Mouse (Mus musculus) heart, postnatal 10 days (tissue): ENCODE results near the gene Tbc1d2b. TPM values are rescaled to one million over a fixed set of nuclear protein-coding genes. Genes with fewer than 3 reads are reported as not detected.

Source experiments
- DNase-seq, 2 experiments: peaks; one replicate each; pipeline ENCODE4 v3.0.0; 2021
- intact Hi-C: fragments of 180-260 bp; cut with DNase I; formaldehyde crosslinking; loops from one replicate; pipeline ENCODE4 v1.15.1; 2025
- total RNA-seq, 2 experiments: library from RNA; stranded (reverse); gene quantifications; 2 replicates each; pipeline ENCODE4 v1.2.3; 2021

The Tbc1d2b gene
- total RNA-seq, 2 experiments from 2014 or later = 16.8 to 21.6 TPM

- DNase-seq = peak; percentile 37 to 44
- intact Hi-C loops = no loop called here
Measured at GRCm38 (mm10) chr9:90213127-90213526, 57.5 kb downstream of the Tbc1d2b start.

- intact Hi-C loops = loop anchor here (10.0 kb wide), 1 partner anchor 476 kb away; no protein-coding TSS in a partner anchor
- DNase-seq = no peak
Measured at GRCm38 (mm10) chr9:90208655-90209054, 61.9 kb downstream of the Tbc1d2b start.

GRCm38 (mm10) chr9:90207808-90208207, 62.8 kb downstream of the Tbc1d2b start:
- no peak for DNase-seq
- intact Hi-C loops = loop anchor here (1.0 to 10.0 kb wide), 3 partner anchors 17 to 477 kb away; no protein-coding TSS in a partner anchor

GRCm38 (mm10) chr9:90206500-90206899, 64.1 kb downstream of the Tbc1d2b start:
- intact Hi-C loops = loop anchor here (1.0 to 10.0 kb wide), 4 partner anchors 18 to 478 kb away; no protein-coding TSS in a partner anchor
- DNase-seq = peak; percentile 86 to 94

GRCm38 (mm10) chr9:90204396-90204915, 66.1 kb downstream of the Tbc1d2b start:
- peak in 1 of 2 experiments; percentile 42 for DNase-seq
- intact Hi-C loops = loop anchor here (10.0 kb wide), 1 partner anchor 480 kb away; no protein-coding TSS in a partner anchor

GRCm38 (mm10) chr9:90203233-90203632, 67.4 kb downstream of the Tbc1d2b start:
- DNase-seq = no peak
- intact Hi-C loops = loop anchor here (10.0 kb wide), 1 partner anchor 482 kb away; no protein-coding TSS in a partner anchor

- DNase-seq = no peak
- intact Hi-C loops = loop anchor here (10.0 kb wide), 1 partner anchor 483 kb away; no protein-coding TSS in a partner anchor
Measured at GRCm38 (mm10) chr9:90201541-90201940, 69.1 kb downstream of the Tbc1d2b start.

GRCm38 (mm10) chr9:90201096-90201495, 69.5 kb downstream of the Tbc1d2b start:
- no peak for DNase-seq
- intact Hi-C loops = loop anchor here (10.0 kb wide), 1 partner anchor 484 kb away; no protein-coding TSS in a partner anchor

- no peak for DNase-seq
- intact Hi-C loops = loop anchor here (10.0 kb wide), 1 partner anchor 484 kb away; no protein-coding TSS in a partner anchor
Measured at GRCm38 (mm10) chr9:90200501-90200900, 70.1 kb downstream of the Tbc1d2b start.

GRCm38 (mm10) chr9:90199611-90200010, 71.0 kb downstream of the Tbc1d2b start:
- DNase-seq = no peak
- intact Hi-C loops = loop anchor here (2.0 to 10.0 kb wide), 2 partner anchors 37 to 485 kb away; partner anchors contain the start of gene Adamts7

GRCm38 (mm10) chr9:90198531-90199449, 71.8 kb downstream of the Tbc1d2b start:
- intact Hi-C loops = loop anchor here (2.0 kb wide), 1 partner anchor 36 kb away; the partner anchor contains the start of gene Adamts7
- DNase-seq = peak; percentile 94

GRCm38 (mm10) chr9:90197866-90198383, 72.7 kb downstream of the Tbc1d2b start:
- intact Hi-C loops = loop anchor here (2.0 kb wide), 1 partner anchor 35 kb away; the partner anchor contains the start of gene Adamts7
- no peak for DNase-seq

- intact Hi-C loops = no loop called here
- DNase-seq = peak; percentile 52 to 56
Measured at GRCm38 (mm10) chr9:90197116-90197665, 73.4 kb downstream of the Tbc1d2b start.

- no peak for DNase-seq
- intact Hi-C loops = no loop called here
Measured at GRCm38 (mm10) chr9:90196262-90196661, 74.3 kb downstream of the Tbc1d2b start.

- DNase-seq = no peak
- intact Hi-C loops = no loop called here
Measured at GRCm38 (mm10) chr9:90195000-90195399, 75.6 kb downstream of the Tbc1d2b start.

- DNase-seq = peak in 1 of 2 experiments; percentile 45
- intact Hi-C loops = no loop called here
Measured at GRCm38 (mm10) chr9:90189391-90189790, 81.2 kb downstream of the Tbc1d2b start.

GRCm38 (mm10) chr9:90188893-90189292, 81.7 kb downstream of the Tbc1d2b start:
- no peak for DNase-seq
- intact Hi-C loops = no loop called here

- DNase-seq = no peak
- intact Hi-C loops = no loop called here
Measured at GRCm38 (mm10) chr9:90185356-90185910, 85.2 kb downstream of the Tbc1d2b start.

GRCm38 (mm10) chr9:90184116-90184515, 86.5 kb downstream of the Tbc1d2b start:
- DNase-seq = peak; percentile 82 to 84
- intact Hi-C loops = no loop called here

GRCm38 (mm10) chr9:90183550-90183949, 87.1 kb downstream of the Tbc1d2b start:
- no peak for DNase-seq
- intact Hi-C loops = no loop called here
